Mouse (Mus musculus): ENCODE data around the gene Ahdc1. TPM values are rescaled to one million over a fixed set of nuclear protein-coding genes. Genes with fewer than 3 reads are reported as not detected.

The Ahdc1 gene
- polyA plus RNA-seq, 1 experiment from 2014 or later: 12.9 TPM

GRCm38 (mm10) chr4:133085011-133085782, 74.1 kb downstream of the Ahdc1 start:
- no peaks in the 10 kb centered on the region for H3K27me3 ChIP-seq (ENCODE audit: control insufficient read depth, insufficient read depth, low read length)
- peak overlapping the region; percentile 80 for H3K27ac ChIP-seq
- under 1% methylated on average over 53 of the region's 53 CpGs for WGBS
- H3K4me2 ChIP-seq (replicated peaks): peak overlapping the region; percentile 87
- H3K4me3 ChIP-seq (replicated peaks; ENCODE audit: low read length): peak overlapping the region; percentile 33
- H3K4me1 ChIP-seq (replicated peaks; ENCODE audit: control insufficient read depth, insufficient read depth, low read length): peaks cover 40% of the 10 kb centered on the region
- H3K9ac ChIP-seq: peak overlapping the region; percentile 59
- peak; percentile 68 for DNase-seq (ENCODE audit: low spot score)
- no peaks in the 10 kb centered on the region for H3K9me3 ChIP-seq (ENCODE audit: control insufficient read depth, low read length)
- peak; percentile 51 for ATAC-seq (ENCODE audit: low FRiP score)
- H3K36me3 ChIP-seq (replicated peaks; ENCODE audit: control insufficient read depth, insufficient read depth): peaks cover under 1% of the 10 kb centered on the region; the same call in 1 of the 2 replicates

- H3K27ac ChIP-seq: peak overlapping the region; percentile 80
- no peaks in the 10 kb centered on the region for H3K36me3 ChIP-seq (replicated peaks; ENCODE audit: control insufficient read depth, insufficient read depth)
- H3K9ac ChIP-seq: peak overlapping the region; percentile 59
- H3K4me3 ChIP-seq (replicated peaks; ENCODE audit: low read length): peak overlapping the region; percentile 33
- peaks cover 46% of the 10 kb centered on the region for H3K4me1 ChIP-seq (replicated peaks; ENCODE audit: control insufficient read depth, insufficient read depth, low read length)
- peak; percentile 5; the same call in 1 of the 2 replicates for ATAC-seq (ENCODE audit: low FRiP score)
- H3K9me3 ChIP-seq (ENCODE audit: control insufficient read depth, low read length): no peaks in the 10 kb centered on the region
- H3K27me3 ChIP-seq (ENCODE audit: control insufficient read depth, insufficient read depth, low read length): no peaks in the 10 kb centered on the region
- peak overlapping the region; percentile 87 for H3K4me2 ChIP-seq (replicated peaks)
- WGBS: 6% methylated on average over 12 of the region's 12 CpGs
- no peak for DNase-seq (ENCODE audit: low spot score)
Observed at GRCm38 (mm10) chr4:133085783-133086342, 74.8 kb downstream of the Ahdc1 start.

- no peak overlapping the region for H3K9ac ChIP-seq
Observed at GRCm38 (mm10) chr4:133087177-133087714, 76.2 kb downstream of the Ahdc1 start.

GRCm38 (mm10) chr4:133087835-133088234, 76.8 kb downstream of the Ahdc1 start:
- ATAC-seq (ENCODE audit: low FRiP score) (no peak), DNase-seq (ENCODE audit: low spot score) (no peak)
- no peak overlapping the region for H3K4me2 ChIP-seq (replicated peaks)
- H3K9ac ChIP-seq: no peak overlapping the region
- H3K27ac ChIP-seq: no peak overlapping the region
- peaks cover 53% of the 10 kb centered on the region for H3K4me1 ChIP-seq (replicated peaks; ENCODE audit: control insufficient read depth, insufficient read depth, low read length)
- no peaks in the 10 kb centered on the region for H3K36me3 ChIP-seq (replicated peaks; ENCODE audit: control insufficient read depth, insufficient read depth)
- H3K4me3 ChIP-seq (replicated peaks; ENCODE audit: low read length): no peak overlapping the region
- 31% methylated on average over 8 of the region's 8 CpGs for WGBS
- no peaks in the 10 kb centered on the region for H3K9me3 ChIP-seq (ENCODE audit: control insufficient read depth, low read length)
- no peaks in the 10 kb centered on the region for H3K27me3 ChIP-seq (ENCODE audit: control insufficient read depth, insufficient read depth, low read length)

More at GRCm38 (mm10) chr4:133087177-133087714, 76.2 kb downstream of the Ahdc1 start:
- peaks cover 53% of the 10 kb centered on the region for H3K4me1 ChIP-seq (replicated peaks; ENCODE audit: control insufficient read depth, insufficient read depth, low read length)
- no peaks in the 10 kb centered on the region for H3K9me3 ChIP-seq (ENCODE audit: control insufficient read depth, low read length)
- no peak overlapping the region for H3K4me3 ChIP-seq (replicated peaks; ENCODE audit: low read length)
- H3K36me3 ChIP-seq (replicated peaks; ENCODE audit: control insufficient read depth, insufficient read depth): no peaks in the 10 kb centered on the region
- 84% methylated on average over 6 of the region's 6 CpGs for WGBS
- H3K27ac ChIP-seq: no peak overlapping the region
- no peak overlapping the region for H3K4me2 ChIP-seq (replicated peaks)
- ATAC-seq (ENCODE audit: low FRiP score): no peak
- H3K27me3 ChIP-seq (ENCODE audit: control insufficient read depth, insufficient read depth, low read length): no peaks in the 10 kb centered on the region
- DNase-seq (ENCODE audit: low spot score): no peak

- 85% methylated on average over 9 of the region's 9 CpGs for WGBS
- Histone ChIP-seq H3K9ac (no peak overlapping the region), H3K27me3 (ENCODE audit: control insufficient read depth, insufficient read depth, low read length) (no peaks in the 10 kb centered on the region), H3K36me3 (replicated peaks; ENCODE audit: control insufficient read depth, insufficient read depth) (no peaks in the 10 kb centered on the region), H3K27ac (no peak overlapping the region), H3K4me3 (replicated peaks; ENCODE audit: low read length) (no peak overlapping the region), H3K9me3 (ENCODE audit: control insufficient read depth, low read length) (no peaks in the 10 kb centered on the region), H3K4me2 (replicated peaks) (no peak overlapping the region), H3K4me1 (replicated peaks; ENCODE audit: control insufficient read depth, insufficient read depth, low read length) (peaks cover 59% of the 10 kb centered on the region)
- ATAC-seq (ENCODE audit: low FRiP score): no peak
- DNase-seq (ENCODE audit: low spot score): no peak
Observed at GRCm38 (mm10) chr4:133089319-133089718, 78.3 kb downstream of the Ahdc1 start.

GRCm38 (mm10) chr4:133089802-133090201, 78.7 kb downstream of the Ahdc1 start:
- Histone ChIP-seq H3K9me3 (ENCODE audit: control insufficient read depth, low read length) (no peaks in the 10 kb centered on the region), H3K27me3 (ENCODE audit: control insufficient read depth, insufficient read depth, low read length) (no peaks in the 10 kb centered on the region), H3K27ac (peak overlapping the region; percentile 85), H3K4me1 (replicated peaks; ENCODE audit: control insufficient read depth, insufficient read depth, low read length) (peaks cover 59% of the 10 kb centered on the region), H3K4me2 (replicated peaks) (no peak overlapping the region), H3K9ac (peak overlapping the region; percentile 29; the same call in 1 of the 2 replicates), H3K36me3 (replicated peaks; ENCODE audit: control insufficient read depth, insufficient read depth) (no peaks in the 10 kb centered on the region), H3K4me3 (replicated peaks; ENCODE audit: low read length) (no peak overlapping the region)
- ATAC-seq (ENCODE audit: low FRiP score) (no peak), DNase-seq (ENCODE audit: low spot score) (no peak)
- WGBS: 80% methylated on average over 4 of the region's 4 CpGs

- Histone ChIP-seq H3K4me1 (replicated peaks; ENCODE audit: control insufficient read depth, insufficient read depth, low read length) (peaks cover 59% of the 10 kb centered on the region), H3K9me3 (ENCODE audit: control insufficient read depth, low read length) (no peaks in the 10 kb centered on the region), H3K27ac (peak overlapping the region; percentile 85), H3K4me3 (replicated peaks; ENCODE audit: low read length) (no peak overlapping the region), H3K36me3 (replicated peaks; ENCODE audit: control insufficient read depth, insufficient read depth) (no peaks in the 10 kb centered on the region), H3K27me3 (ENCODE audit: control insufficient read depth, insufficient read depth, low read length) (no peaks in the 10 kb centered on the region), H3K4me2 (replicated peaks) (0 out of 2 replicates have a peak overlapping the region, but pooled peaks have one; percentile 19), H3K9ac (peak overlapping the region; percentile 29)
- ATAC-seq (ENCODE audit: low FRiP score) (no peak), DNase-seq (ENCODE audit: low spot score) (no peak)
- WGBS: 28% methylated on average over 8 of the region's 8 CpGs
Observed at GRCm38 (mm10) chr4:133090276-133090719, 79.2 kb downstream of the Ahdc1 start.

- no peaks in the 10 kb centered on the region for H3K27me3 ChIP-seq (ENCODE audit: control insufficient read depth, insufficient read depth, low read length)
- peak overlapping the region; percentile 20; the same call in 1 of the 2 replicates for H3K4me2 ChIP-seq (replicated peaks)
- no peak overlapping the region for H3K4me3 ChIP-seq (replicated peaks; ENCODE audit: low read length)
- DNase-seq (ENCODE audit: low spot score) (peak; percentile 70), ATAC-seq (ENCODE audit: low FRiP score) (peak; percentile 26; the same call in 1 of the 2 replicates)
- H3K27ac ChIP-seq: peak overlapping the region; percentile 85
- H3K9me3 ChIP-seq (ENCODE audit: control insufficient read depth, low read length): no peaks in the 10 kb centered on the region
- WGBS: 32% methylated on average over 18 of the region's 18 CpGs
- H3K36me3 ChIP-seq (replicated peaks; ENCODE audit: control insufficient read depth, insufficient read depth): no peaks in the 10 kb centered on the region
- peak overlapping the region; percentile 29 for H3K9ac ChIP-seq
- peaks cover 58% of the 10 kb centered on the region for H3K4me1 ChIP-seq (replicated peaks; ENCODE audit: control insufficient read depth, insufficient read depth, low read length)
Observed at GRCm38 (mm10) chr4:133090720-133091458, 79.8 kb downstream of the Ahdc1 start.

GRCm38 (mm10) chr4:133091459-133091785, 80.4 kb downstream of the Ahdc1 start:
- no peak for DNase-seq (ENCODE audit: low spot score)

More at GRCm38 (mm10) chr4:133091459-133091785, 80.4 kb downstream of the Ahdc1 start:
- ATAC-seq (ENCODE audit: low FRiP score): no peak
- Histone ChIP-seq H3K36me3 (replicated peaks; ENCODE audit: control insufficient read depth, insufficient read depth) (no peaks in the 10 kb centered on the region), H3K4me3 (replicated peaks; ENCODE audit: low read length) (no peak overlapping the region), H3K27me3 (ENCODE audit: control insufficient read depth, insufficient read depth, low read length) (no peaks in the 10 kb centered on the region), H3K9ac (peak overlapping the region; percentile 19; the same call in 1 of the 2 replicates), H3K27ac (peak overlapping the region; percentile 85), H3K4me2 (replicated peaks) (no peak overlapping the region), H3K9me3 (ENCODE audit: control insufficient read depth, low read length) (no peaks in the 10 kb centered on the region), H3K4me1 (replicated peaks; ENCODE audit: control insufficient read depth, insufficient read depth, low read length) (peaks cover 53% of the 10 kb centered on the region)
- WGBS: 75% methylated on average over 4 of the region's 4 CpGs
